ENCODE assay signal across 18 mouse cellular contexts in the genomic region with DNA sequence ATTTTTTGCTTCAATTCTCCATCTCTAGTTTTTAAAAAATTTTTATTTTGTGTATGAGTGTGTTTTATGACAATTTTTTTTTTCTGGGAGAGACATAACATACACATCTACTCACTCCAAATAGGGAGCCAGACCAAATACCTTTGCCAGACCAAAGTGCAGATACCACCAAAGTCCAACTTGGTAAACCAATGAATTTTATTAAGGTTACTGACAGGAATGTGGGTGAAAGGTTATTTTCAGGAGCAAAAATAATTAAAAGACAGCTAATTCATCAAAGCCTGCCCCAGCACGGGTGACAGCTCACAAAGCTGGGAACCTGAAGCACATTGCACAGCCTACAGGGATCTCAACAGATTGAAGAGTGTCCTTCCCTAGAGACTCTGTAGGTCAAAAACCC.
"Had no signal": no experiment of that assay in that cellular context is flagged by ENCODE, and none has a peak within 500 bp of the region (broad histone marks: within the 10 kb centered on the region; RNA-seq: fewer than 3 reads in every experiment).

No protein-coding gene starts in this region.

- H3K4me2 ChIP-seq: lung, embryonic 14.5 days; midbrain, embryonic 12.5 days; neural tube, embryonic 13.5 days; neural tube, embryonic 15.5 days had no signal

- DNase-seq: lung, embryonic 14.5 days; lung, postnatal 10 days; lung, postnatal 4 days; midbrain, embryonic 14.5 days; retina, postnatal 1 day; right cerebral cortex, adult 18-20 months; right cerebral cortex, postnatal 25 days; right cerebral cortex, postnatal 4 days; spleen, adult 18-20 months; thymus, adult 18-20 months; thymus, postnatal 14 days; thymus, postnatal 36 days had no signal

- H3K27me3 ChIP-seq: neural tube, embryonic 13.5 days; neural tube, embryonic 15.5 days had no signal

- ATAC-seq: midbrain, embryonic 16.5 days had no signal

- H3K9me3 ChIP-seq: midbrain, embryonic 10.5 days; midbrain, embryonic 12.5 days; neural tube, embryonic 13.5 days; neural tube, embryonic 15.5 days had no signal

- H3K27ac ChIP-seq: midbrain, embryonic 10.5 days; midbrain, embryonic 12.5 days; neural tube, embryonic 13.5 days; neural tube, embryonic 15.5 days had no signal

- H3K4me3 ChIP-seq: midbrain, embryonic 10.5 days; midbrain, embryonic 12.5 days; myocyte; neural tube, embryonic 13.5 days; neural tube, embryonic 15.5 days had no signal

- H3K9ac ChIP-seq: lung, embryonic 14.5 days; midbrain, embryonic 12.5 days; neural tube, embryonic 13.5 days; neural tube, embryonic 15.5 days had no signal

- H3K4me1 ChIP-seq: midbrain, embryonic 12.5 days; neural tube, embryonic 15.5 days had no signal

- H3K36me3 ChIP-seq: midbrain, embryonic 10.5 days; midbrain, embryonic 12.5 days; neural tube, embryonic 13.5 days; neural tube, embryonic 15.5 days had no signal
